Mouse (Mus musculus) MEL (cell line): Measurements from ENCODE around the gene Hdgf. TPM values are rescaled to one million over a fixed set of nuclear protein-coding genes. Genes with fewer than 3 reads are reported as not detected.
A peak's percentile ranks its signal among the peaks of the same experiment; 100 is the strongest.

ENCODE experiments used
- DNase-seq: peaks from one replicate; pipeline ENCODE4 v3.0.0; 2011; ENCODE audit warnings: low read depth, low spot score
- H3K27ac ChIP-seq: 2 replicates; pipeline ENCODE4 v1.5.1; 2012; ENCODE audit warnings: low read depth, mild to moderate bottlenecking, control low read depth, low read length, moderate library complexity; ENCODE audit not compliant: control insufficient read depth
- H3K27me3 ChIP-seq, 2 experiments: fragments of 150-350 bp in 1 of 2; sonication (generic) in 1 of 2; 2 replicates each; pipeline ENCODE4 v1.6.1; 2012; ENCODE audit warnings: low read length in 2 of 2, mild to moderate bottlenecking in 2 of 2, improper control_type of control experiment in 1 of 2, moderate library complexity in 1 of 2; ENCODE audit not compliant: insufficient read depth in 2 of 2, control insufficient read depth in 1 of 2
- H3K36me3 ChIP-seq, 2 experiments: 2 replicates each; pipeline ENCODE4 v1.6.1; 2012 to 2014; ENCODE audit warnings: low read length in 2 of 2, improper control_type of control experiment in 1 of 2, inconsistent platforms in 1 of 2, mild to moderate bottlenecking in 1 of 2; ENCODE audit not compliant: insufficient read depth in 2 of 2, control insufficient read depth in 1 of 2
- H3K4me1 ChIP-seq, 2 experiments: fragments of 150-350 bp in 1 of 2; sonication (generic) in 1 of 2; 2 replicates each; pipeline ENCODE4 v1.6.1; 2012; ENCODE audit warnings: low read length in 2 of 2, improper control_type of control experiment in 1 of 2, mild to moderate bottlenecking in 1 of 2; ENCODE audit not compliant: insufficient read depth in 2 of 2, control insufficient read depth in 1 of 2
- H3K4me3 ChIP-seq, 2 experiments: fragments of 150-350 bp in 1 of 2; sonication (generic) in 1 of 2; 2 replicates each; pipeline ENCODE4 v1.5.1; 2012; ENCODE audit warnings: low read depth in 2 of 2, low read length in 2 of 2, mild to moderate bottlenecking in 2 of 2, moderate library complexity in 2 of 2, control low read depth in 1 of 2, improper control_type of control experiment in 1 of 2; ENCODE audit not compliant: control insufficient read depth in 1 of 2, insufficient read depth in 1 of 2
- H3K79me2 ChIP-seq: 2 replicates; pipeline ENCODE4 v1.6.1; 2012; ENCODE audit warnings: mild to moderate bottlenecking, low read length, moderate library complexity; ENCODE audit not compliant: control insufficient read depth, poor library complexity, insufficient read depth
- H3K9ac ChIP-seq: 2 replicates; pipeline ENCODE4 v1.6.1; 2012; ENCODE audit warnings: low read depth, mild to moderate bottlenecking, control low read depth, low read length, moderate library complexity; ENCODE audit not compliant: control insufficient read depth, poor library complexity, severe bottlenecking
- H3K9me3 ChIP-seq: fragments of 150-350 bp; sonication (generic); replicated peaks from 2 replicates; pipeline ENCODE4 v1.6.1; 2012; ENCODE audit warnings: mild to moderate bottlenecking, low read length, improper control_type of control experiment, moderate library complexity; ENCODE audit not compliant: insufficient read depth
- CHD1 ChIP-seq: IDR thresholded peaks from 2 replicates; pipeline ENCODE4 v1.6.1; 2012; ENCODE audit warnings: low read depth, mild to moderate bottlenecking, inconsistent platforms, low read length, improper control_type of control experiment
- CHD2 ChIP-seq: IDR thresholded peaks from 2 replicates; pipeline ENCODE4 v1.6.1; 2011; ENCODE audit warnings: low read length, improper control_type of control experiment
- CTCF ChIP-seq, 3 experiments: IDR thresholded peaks in 2 of 3; conservative IDR thresholded peaks in 1 of 3; 2 replicates each; pipeline ENCODE4 v1.5.1; 2011 to 2012; ENCODE audit warnings: low read length in 3 of 3, low read depth in 2 of 3, mild to moderate bottlenecking in 2 of 3, improper control_type of control experiment in 1 of 3, inconsistent platforms in 1 of 3, mixed read lengths in 1 of 3, moderate library complexity in 1 of 3; ENCODE audit not compliant: control insufficient read depth in 1 of 3, insufficient read depth in 1 of 3, poor library complexity in 1 of 3, severe bottlenecking in 1 of 3
- E2F4 ChIP-seq: IDR thresholded peaks from 2 replicates; pipeline ENCODE4 v1.6.1; 2011; ENCODE audit warnings: low read depth, low read length, improper control_type of control experiment, borderline replicate concordance
- ELF1 ChIP-seq: IDR thresholded peaks from 2 replicates; pipeline ENCODE4 v1.6.1; 2014; ENCODE audit warnings: low read depth, mild to moderate bottlenecking, inconsistent platforms, low read length, improper control_type of control experiment, moderate library complexity
- ETS1 ChIP-seq: IDR thresholded peaks from 2 replicates; pipeline ENCODE4 v1.6.1; 2012; ENCODE audit warnings: low read depth, mild to moderate bottlenecking, inconsistent platforms, low read length, improper control_type of control experiment, moderate library complexity
- HCFC1 ChIP-seq: IDR thresholded peaks from 2 replicates; pipeline ENCODE4 v1.6.1; 2012; ENCODE audit warnings: low read depth, mild to moderate bottlenecking, inconsistent platforms, low read length, improper control_type of control experiment, moderate library complexity
- KAT2A ChIP-seq: conservative IDR thresholded peaks from 2 replicates; pipeline ENCODE4 v1.6.1; 2012; ENCODE audit warnings: low read depth, low read length, improper control_type of control experiment, inconsistent platforms
- MAFK ChIP-seq: IDR thresholded peaks from 2 replicates; pipeline ENCODE4 v1.6.1; 2011; ENCODE audit warnings: low read depth, mild to moderate bottlenecking, low read length, improper control_type of control experiment, borderline replicate concordance
- MAX ChIP-seq: IDR thresholded peaks from 2 replicates; pipeline ENCODE4 v1.6.1; 2011; ENCODE audit warnings: low read length, improper control_type of control experiment
- MAZ ChIP-seq: IDR thresholded peaks from 2 replicates; pipeline ENCODE4 v1.6.1; 2012; ENCODE audit warnings: low read depth, mild to moderate bottlenecking, inconsistent platforms, low read length, improper control_type of control experiment
- MEF2A ChIP-seq: IDR thresholded peaks from 2 replicates; pipeline ENCODE4 v1.6.1; 2014; ENCODE audit warnings: low read depth, mild to moderate bottlenecking, inconsistent platforms, low read length, improper control_type of control experiment; ENCODE audit not compliant: poor library complexity, insufficient replicate concordance, severe bottlenecking; ENCODE audit errors: extremely low read depth
- MYC ChIP-seq: IDR thresholded peaks from 2 replicates; pipeline ENCODE4 v1.6.1; 2011; ENCODE audit warnings: low read depth, mild to moderate bottlenecking, low read length, improper control_type of control experiment, moderate library complexity
- POLR2A ChIP-seq, 2 experiments: IDR thresholded peaks; 2 replicates each; pipeline ENCODE4 v1.6.1; 2011 to 2012; ENCODE audit warnings: low read length in 2 of 2, mild to moderate bottlenecking in 2 of 2, control low read depth in 1 of 2, improper control_type of control experiment in 1 of 2, low read depth in 1 of 2, moderate library complexity in 1 of 2; ENCODE audit not compliant: control insufficient read depth in 1 of 2, insufficient read depth in 1 of 2, poor library complexity in 1 of 2
- POLR2AphosphoS2 ChIP-seq: IDR thresholded peaks from 2 replicates; pipeline ENCODE4 v1.6.1; 2011; ENCODE audit warnings: low read length, improper control_type of control experiment
- POLR2AphosphoS5 ChIP-seq: IDR thresholded peaks from 2 replicates; pipeline ENCODE4 v1.6.1; 2012; ENCODE audit warnings: low read depth, borderline replicate concordance, mild to moderate bottlenecking, inconsistent platforms, low read length, moderate library complexity, mixed read lengths
- RAD21 ChIP-seq: IDR thresholded peaks from 2 replicates; pipeline ENCODE4 v1.6.1; 2011; ENCODE audit warnings: mild to moderate bottlenecking, low read depth, low read length, improper control_type of control experiment
- RCOR1 ChIP-seq: IDR thresholded peaks from 2 replicates; pipeline ENCODE4 v1.6.1; 2012; ENCODE audit warnings: low read depth, mild to moderate bottlenecking, inconsistent platforms, low read length, improper control_type of control experiment
- SIN3A ChIP-seq: IDR thresholded peaks from 2 replicates; pipeline ENCODE4 v1.6.1; 2012; ENCODE audit warnings: low read length, improper control_type of control experiment, inconsistent platforms
- SMC3 ChIP-seq: IDR thresholded peaks from 2 replicates; pipeline ENCODE4 v1.6.1; 2011; ENCODE audit warnings: low read depth, low read length, improper control_type of control experiment
- TAL1 ChIP-seq: IDR thresholded peaks from 2 replicates; pipeline ENCODE4 v1.6.1; 2012; ENCODE audit warnings: mild to moderate bottlenecking, inconsistent platforms, low read length, moderate library complexity, mixed read lengths
- TCF12 ChIP-seq: IDR thresholded peaks from 2 replicates; pipeline ENCODE4 v1.6.1; 2014; ENCODE audit warnings: low read depth, mild to moderate bottlenecking, inconsistent platforms, low read length, improper control_type of control experiment, moderate library complexity
- UBTF ChIP-seq: IDR thresholded peaks from 2 replicates; pipeline ENCODE4 v1.6.1; 2012; ENCODE audit warnings: low read depth, mild to moderate bottlenecking, inconsistent platforms, low read length, improper control_type of control experiment, moderate library complexity, borderline replicate concordance; ENCODE audit not compliant: insufficient read depth
- USF1 ChIP-seq: IDR thresholded peaks from 2 replicates; pipeline ENCODE4 v1.6.1; 2014; ENCODE audit warnings: low read depth, mild to moderate bottlenecking, inconsistent platforms, low read length, improper control_type of control experiment, moderate library complexity
- USF2 ChIP-seq, 2 experiments: IDR thresholded peaks; 2 replicates each; pipeline ENCODE4 v1.6.1; 2011 to 2012; ENCODE audit warnings: improper control_type of control experiment in 2 of 2, low read length in 2 of 2, borderline replicate concordance in 1 of 2, inconsistent platforms in 1 of 2, low read depth in 1 of 2, mild to moderate bottlenecking in 1 of 2; ENCODE audit not compliant: insufficient read depth in 1 of 2
- ZC3H11A ChIP-seq: IDR thresholded peaks from 2 replicates; pipeline ENCODE4 v1.6.1; 2012; ENCODE audit warnings: low read depth, mild to moderate bottlenecking, inconsistent platforms, low read length, improper control_type of control experiment
- ZKSCAN1 ChIP-seq: IDR thresholded peaks from 2 replicates; pipeline ENCODE4 v1.6.1; 2012; ENCODE audit warnings: low read depth, mild to moderate bottlenecking, inconsistent platforms, low read length, improper control_type of control experiment, moderate library complexity
- ZMIZ1 ChIP-seq: IDR thresholded peaks from 2 replicates; pipeline ENCODE4 v1.6.1; 2012; ENCODE audit warnings: low read depth, mild to moderate bottlenecking, inconsistent platforms, low read length, improper control_type of control experiment, moderate library complexity
- ZNF384 ChIP-seq: IDR thresholded peaks from 2 replicates; pipeline ENCODE4 v1.6.1; 2012; ENCODE audit warnings: low read depth, mild to moderate bottlenecking, inconsistent platforms, low read length, improper control_type of control experiment
- polyA plus RNA-seq, 2 experiments: library from polyadenylated mRNA; stranded (reverse) in 1 of 2; unstranded in 1 of 2; fragments of >175 nt in 1 of 2; fragments of >200 nt in 1 of 2; gene quantifications; 2 replicates each; pipeline versions ENCODE4 v1.2.1 to v1.2.4; 2012; ENCODE audit warnings: low replicate concordance in 2 of 2, low read depth in 1 of 2; ENCODE audit not compliant: insufficient read length in 2 of 2, insufficient read depth in 1 of 2, missing spikeins in 1 of 2
- total RNA-seq: library from RNA; depleted of rRNA; stranded (reverse); fragments of 300-350 nt; gene quantifications from 2 replicates; pipeline ENCODE4 v1.2.3, GENCODE M21; 2012

Hdgf gene
- total and polyA plus RNA-seq, 3 experiments, result 369 to 1,503 (median 519) TPM

DNA sequence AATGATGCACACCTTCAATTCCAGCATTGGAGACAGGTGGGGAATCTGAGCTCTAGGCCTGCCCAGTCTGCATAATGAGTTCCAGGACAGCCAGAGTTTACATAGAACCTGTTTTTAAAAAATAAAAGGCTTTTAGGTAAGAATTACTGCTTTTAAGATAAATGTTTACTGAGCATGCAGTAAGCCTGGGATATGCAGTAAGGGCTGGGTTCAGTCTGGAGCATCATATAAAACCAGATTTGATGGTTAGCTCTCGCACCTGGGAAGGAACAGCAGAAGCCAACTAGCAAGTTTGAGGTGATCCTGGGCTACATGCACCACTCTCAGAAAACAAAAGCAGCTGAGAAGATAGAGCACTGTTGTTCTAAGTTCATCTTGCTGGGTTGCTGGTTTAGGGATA is 12.4 kb downstream of the Hdgf start:
- no peak overlapping the region for H3K9ac ChIP-seq
- H3K9me3 ChIP-seq, result no peaks in the 10 kb centered on the region
- peaks cover 0 to 6% of the 10 kb centered on the region in 2 experiments; a peak in 3 of 4 replicates for H3K36me3 ChIP-seq
- H3K4me1 ChIP-seq, result no peaks in the 10 kb centered on the region
- H3K27me3 ChIP-seq, result no peaks in the 10 kb centered on the region
- TF ChIP-seq POLR2AphosphoS2 (0 out of 2 replicates have a peak, but pooled peaks have one; percentile 41), SMC3 (0 out of 2 replicates have a peak, but pooled peaks have one; percentile 4), ZC3H11A (no peak)
- H3K27ac ChIP-seq, result no peak overlapping the region
- H3K4me3 ChIP-seq, result no peak overlapping the region
- H3K79me2 ChIP-seq, result peaks cover 9% of the 10 kb centered on the region
- no peak for DNase-seq

GRCm38 (mm10) chr3:87919336-87920108 is 13.4 kb downstream of the Hdgf start, which contains the start of gene Mrpl24:
Gene Mrpl24, plus strand, starts transcription at chr3:87919506.
- Histone ChIP-seq H3K79me2 (peaks cover 7% of the 10 kb centered on the region; the same call in 1 of the 2 replicates), H3K9me3 (no peaks in the 10 kb centered on the region), H3K27ac (peak within 1 kb of the TSS; percentile 86), H3K9ac (peak within 1 kb of the TSS; percentile 85), H3K4me3 (peak within 1 kb of the TSS; percentile 65 to 90), H3K4me1 (no peaks in the 10 kb centered on the region), H3K36me3 (peaks cover 0 to 6% of the 10 kb centered on the region in 2 experiments; a peak in 3 of 4 replicates), H3K27me3 (no peaks in the 10 kb centered on the region)
- DNase-seq, result peak; percentile 83
- no peak for TF ChIP-seq MAZ
- no peak for TF ChIP-seq POLR2AphosphoS5
- TF ChIP-seq ELF1, result peak; percentile 55
- TF ChIP-seq RAD21, result no peak
- no peak for TF ChIP-seq MAFK
- TF ChIP-seq MEF2A, result no peak
- no peak for TF ChIP-seq USF1
- TF ChIP-seq CTCF (IDR thresholded peaks at IDR 0.05 in 2 of 3, conservative IDR thresholded peaks at IDR 0.05 in 1 of 3; ENCODE audit: control insufficient read depth in 1 of 3, insufficient read depth in 1 of 3, low read depth in 2 of 3, low read length in 3 of 3, poor library complexity in 1 of 3, severe bottlenecking in 1 of 3), result no peak
- no peak; the same call in 1 of the 2 replicates for TF ChIP-seq ZMIZ1
- peak; percentile 8; the same call in 1 of the 2 replicates for TF ChIP-seq TCF12
- TF ChIP-seq ETS1, result 0 out of 2 replicates have a peak, but pooled peaks have one; percentile 11
- no peak for TF ChIP-seq CHD2
- no peak for TF ChIP-seq UBTF
- TF ChIP-seq ZNF384, result no peak
- TF ChIP-seq POLR2A (IDR thresholded peaks at IDR 0.05; ENCODE audit: control insufficient read depth in 1 of 2, insufficient read depth in 1 of 2, low read depth in 1 of 2, low read length in 2 of 2, poor library complexity in 1 of 2), result peak in 1 of 2 experiments; percentile 59; a peak in 3 of 4 replicates
- TF ChIP-seq POLR2AphosphoS2, result 0 out of 2 replicates have a peak, but pooled peaks have one; percentile 31
- no peak for TF ChIP-seq SMC3
- TF ChIP-seq SIN3A, result peak; percentile 84
- no peak for TF ChIP-seq TAL1
- peak; percentile 96 for TF ChIP-seq HCFC1
- no peak for TF ChIP-seq USF2 (IDR thresholded peaks at IDR 0.05; ENCODE audit: borderline replicate concordance in 1 of 2, insufficient read depth in 1 of 2, low read depth in 1 of 2, low read length in 2 of 2)
- TF ChIP-seq E2F4, result peak; percentile 54; the same call in 1 of the 2 replicates
- peak; percentile 78 for TF ChIP-seq KAT2A
- no peak for TF ChIP-seq ZC3H11A
- TF ChIP-seq MAX, result peak; percentile 69
- no peak for TF ChIP-seq ZKSCAN1
- TF ChIP-seq RCOR1, result no peak
- no peak for TF ChIP-seq CHD1
- TF ChIP-seq MYC, result peak; percentile 87
